Mouse (Mus musculus) embryonic fibroblast, embryonic 13.5 days (primary cell): Measurements from ENCODE around the gene BC051142.

Experiments
- CTCF ChIP-seq: IDR thresholded peaks from 2 replicates; pipeline ENCODE4 v1.5.1; 2011; ENCODE audit warnings: mild to moderate bottlenecking, control low read depth, low read length, moderate library complexity, borderline replicate concordance; ENCODE audit not compliant: insufficient read depth
- POLR2A ChIP-seq: IDR thresholded peaks from 2 replicates; pipeline ENCODE4 v1.6.1; 2011; ENCODE audit warnings: low read depth, mild to moderate bottlenecking, control low read depth, low read length, moderate library complexity

DNA sequence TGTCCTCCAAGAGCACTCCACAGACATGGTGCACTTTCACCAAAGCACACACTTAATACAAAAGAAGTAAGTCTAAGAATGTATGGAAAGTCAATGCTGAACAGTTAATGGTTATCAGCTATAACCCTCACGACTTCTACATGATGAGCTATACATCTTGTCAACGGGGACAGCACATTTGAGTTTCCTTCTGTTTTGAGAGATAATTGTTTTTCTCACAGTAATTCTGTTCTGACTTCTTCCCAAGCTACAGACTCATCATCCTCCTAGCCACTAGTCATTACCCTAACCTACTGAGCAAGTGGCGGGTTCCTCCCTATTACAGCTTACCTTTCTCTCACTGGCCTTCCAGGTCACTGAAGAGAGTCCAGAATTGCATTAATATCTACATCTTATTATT, 60.6 kb downstream of the BC051142 start:
- TF ChIP-seq CTCF (no peak), POLR2A (no peak)
